ENCODE assay signal across 27 mouse cellular contexts in the genomic region with DNA sequence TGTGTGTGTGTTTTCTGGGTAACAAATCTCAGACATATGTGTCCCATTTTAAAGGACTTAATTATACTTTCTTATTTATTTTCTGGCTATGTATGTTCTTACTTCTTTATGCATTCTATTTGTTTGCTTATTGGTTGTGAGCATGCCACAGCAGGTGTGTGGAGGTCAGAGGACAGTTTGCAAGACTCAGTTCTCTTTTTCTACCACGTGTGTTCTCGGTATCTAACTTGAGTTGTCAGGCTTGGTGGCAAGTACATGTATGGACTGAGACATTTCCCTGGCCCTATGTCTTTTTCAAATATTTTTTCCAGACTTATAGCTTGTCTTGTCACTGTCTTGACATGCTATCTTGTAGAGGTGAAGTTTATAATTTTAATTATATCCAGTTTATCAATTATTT.
"Had no signal": no experiment of that assay in that cellular context is flagged by ENCODE, and none has a peak within 500 bp of the region (broad histone marks: within the 10 kb centered on the region; RNA-seq: fewer than 3 reads in every experiment).

No protein-coding gene starts in this region.

- H3K4me3 ChIP-seq: embryonic facial prominence, embryonic 10.5 days; embryonic facial prominence, embryonic 12.5 days; embryonic facial prominence, embryonic 13.5 days; embryonic facial prominence, embryonic 15.5 days; erythroblast, embryonic 14.5 days; forebrain, embryonic 10.5 days; forebrain, embryonic 12.5 days; forebrain, embryonic 13.5 days; forebrain, embryonic 15.5 days; heart, adult 2 months had no signal

- H3K4me2 ChIP-seq: embryonic facial prominence, embryonic 12.5 days; embryonic facial prominence, embryonic 13.5 days; embryonic facial prominence, embryonic 15.5 days; forebrain, embryonic 12.5 days; forebrain, embryonic 13.5 days; forebrain, embryonic 15.5 days had no signal

- H3K9ac ChIP-seq: embryonic facial prominence, embryonic 12.5 days; embryonic facial prominence, embryonic 13.5 days; embryonic facial prominence, embryonic 15.5 days; forebrain, embryonic 12.5 days; forebrain, embryonic 13.5 days; forebrain, embryonic 15.5 days; forebrain, postnatal 0 days had no signal

- H3K9me3 ChIP-seq: embryonic facial prominence, embryonic 15.5 days; forebrain, embryonic 12.5 days; forebrain, embryonic 15.5 days had no signal

- ATAC-seq: forebrain, embryonic 13.5 days; forebrain, embryonic 14.5 days; forebrain, embryonic 15.5 days; forebrain, embryonic 16.5 days; forebrain, postnatal 0 days had no signal

- DNase-seq: cerebellum, adult 8-10 months; cerebellum, adult 9-10 months; cerebellum, adult 9-11 months; cerebellum, postnatal 10 days; cerebellum, postnatal 14 days; cerebellum, postnatal 25 days; cerebellum, postnatal 36 days; embryo, embryonic 11 days; forebrain, postnatal 0 days; gastrocnemius, postnatal 10 days; gastrocnemius, postnatal 14 days; gastrocnemius, postnatal 25 days; gastrocnemius, postnatal 36 days; heart, adult 11 months; heart, adult 18-20 months; heart, adult 2 months had no signal

- H3K27me3 ChIP-seq: embryonic facial prominence, embryonic 12.5 days; embryonic facial prominence, embryonic 13.5 days; embryonic facial prominence, embryonic 15.5 days; forebrain, embryonic 12.5 days; forebrain, embryonic 13.5 days; forebrain, embryonic 15.5 days had no signal

- H3K4me1 ChIP-seq: embryonic facial prominence, embryonic 12.5 days; forebrain, embryonic 10.5 days; forebrain, embryonic 12.5 days had no signal

- H3K36me3 ChIP-seq: embryonic facial prominence, embryonic 10.5 days; embryonic facial prominence, embryonic 12.5 days; embryonic facial prominence, embryonic 13.5 days; embryonic facial prominence, embryonic 15.5 days; forebrain, embryonic 10.5 days; forebrain, embryonic 12.5 days; forebrain, embryonic 15.5 days had no signal

- H3K27ac ChIP-seq: embryonic facial prominence, embryonic 12.5 days; embryonic facial prominence, embryonic 13.5 days; embryonic facial prominence, embryonic 15.5 days; forebrain, embryonic 10.5 days; forebrain, embryonic 12.5 days; forebrain, embryonic 13.5 days; forebrain, embryonic 15.5 days; heart, adult 2 months had no signal
